Mouse (Mus musculus): Measurements from ENCODE around the gene Agpat4.

- TF ChIP-seq MYOG (IDR thresholded peaks at IDR 0.05; ENCODE audit: control insufficient read depth, extremely low read depth, insufficient read length) (no peak), USF1 (IDR thresholded peaks at IDR 0.05; ENCODE audit: low read depth) (no peak), CTCF (IDR thresholded peaks at IDR 0.05; ENCODE audit: control insufficient read depth, insufficient read depth, insufficient read length) (no peak), FOSL1 (IDR thresholded peaks at IDR 0.05; ENCODE audit: insufficient read depth, low read length, poor library complexity, severe bottlenecking) (no peak)
These were observed 25.5 kb downstream of the Agpat4 start for GRCm38 (mm10) chr17:12143948-12144364.
